Mouse (Mus musculus): ENCODE measurements around the gene Ccdc82. TPM values are rescaled to one million over a fixed set of nuclear protein-coding genes. Genes with fewer than 3 reads are reported as not detected.

The Ccdc82 gene
- polyA plus RNA-seq, 2 experiments: 8.2 to 14.7 TPM

- DNase-seq (ENCODE audit: low spot score) (no peak), ATAC-seq (ENCODE audit: low FRiP score, low read depth) (no peak)
- TF ChIP-seq POLR2A (IDR thresholded peaks at IDR 0.05; ENCODE audit: borderline replicate concordance, extremely low read depth, insufficient read depth, insufficient read length): no peak
- Histone ChIP-seq H3K27me3 (ENCODE audit: control insufficient read depth, insufficient read depth, low read length) (no peaks in the 10 kb centered on the region), H3K27ac (replicated peaks; ENCODE audit: low read depth, low read length) (no peak overlapping the region), H3K4me2 (replicated peaks; ENCODE audit: low read depth, low read length, severe bottlenecking) (no peak overlapping the region), H3K9me3 (ENCODE audit: control insufficient read depth, low read length) (no peaks in the 10 kb centered on the region), H3K4me3 (replicated peaks; ENCODE audit: low read length) (no peak overlapping the region), H3K36me3 (ENCODE audit: control insufficient read depth, insufficient read depth, low read length) (no peaks in the 10 kb centered on the region), H3K4me1 (ENCODE audit: control insufficient read depth, insufficient read depth, low read length) (no peaks in the 10 kb centered on the region), H3K9ac (ENCODE audit: low read depth, low read length, severe bottlenecking) (no peak overlapping the region)
- 70% methylated on average over 1 of the region's 1 CpGs for WGBS
These were observed 20.9 kb upstream of the Ccdc82 start for GRCm38 (mm10) chr9:13225872-13226271.

GRCm38 (mm10) chr9:13230553-13230952, 16.2 kb upstream of the Ccdc82 start:
- Histone ChIP-seq H3K27me3 (ENCODE audit: control insufficient read depth, insufficient read depth, low read length) (no peaks in the 10 kb centered on the region), H3K4me2 (replicated peaks; ENCODE audit: low read depth, low read length, severe bottlenecking) (no peak overlapping the region), H3K4me3 (replicated peaks; ENCODE audit: low read length) (no peak overlapping the region), H3K9ac (ENCODE audit: low read depth, low read length, severe bottlenecking) (no peak overlapping the region), H3K27ac (replicated peaks; ENCODE audit: low read depth, low read length) (no peak overlapping the region), H3K36me3 (ENCODE audit: control insufficient read depth, insufficient read depth, low read length) (no peaks in the 10 kb centered on the region), H3K4me1 (ENCODE audit: control insufficient read depth, insufficient read depth, low read length) (no peaks in the 10 kb centered on the region), H3K9me3 (ENCODE audit: control insufficient read depth, low read length) (no peaks in the 10 kb centered on the region)
- WGBS: 16% methylated on average over 4 of the region's 4 CpGs
- no peak for TF ChIP-seq POLR2A (IDR thresholded peaks at IDR 0.05; ENCODE audit: borderline replicate concordance, extremely low read depth, insufficient read depth, insufficient read length)
- no peak for DNase-seq (ENCODE audit: low spot score)
- no peak for ATAC-seq (ENCODE audit: low FRiP score, low read depth)

DNA sequence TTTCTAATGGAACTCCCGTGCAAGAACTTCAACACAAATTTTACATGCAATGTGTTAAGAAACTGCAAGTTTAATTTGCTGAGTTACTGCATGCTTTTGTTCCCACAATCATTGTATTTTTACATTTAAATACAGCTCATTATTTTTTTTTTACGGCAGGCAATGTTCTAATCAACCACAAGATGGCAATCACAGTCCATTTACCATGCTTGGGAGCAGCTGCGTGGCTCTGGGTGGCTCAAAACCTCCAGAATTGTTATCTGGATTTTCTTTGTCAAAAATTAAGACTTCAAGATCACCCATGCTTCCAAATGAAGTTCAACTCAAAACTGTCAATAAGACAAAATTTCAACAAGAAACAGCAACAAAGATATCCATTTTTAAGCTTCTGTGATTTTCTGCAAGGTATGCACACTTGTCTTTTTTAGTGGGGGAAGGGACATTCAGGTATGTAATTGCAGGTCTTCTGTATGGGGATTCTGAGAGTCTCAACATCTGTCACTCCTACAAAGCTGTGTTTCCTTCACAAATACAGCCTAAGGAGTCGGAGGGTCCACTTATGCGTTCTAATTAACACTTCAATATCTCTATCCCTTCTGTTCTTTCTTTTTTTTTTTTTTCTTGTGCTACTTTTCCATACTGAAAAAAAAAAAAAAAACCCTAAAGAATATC, 15.1 kb upstream of the Ccdc82 start:
- Histone ChIP-seq H3K27ac (replicated peaks; ENCODE audit: low read depth, low read length) (no peak overlapping the region), H3K4me3 (replicated peaks; ENCODE audit: low read length) (no peak overlapping the region), H3K9me3 (ENCODE audit: control insufficient read depth, low read length) (no peaks in the 10 kb centered on the region), H3K4me1 (ENCODE audit: control insufficient read depth, insufficient read depth, low read length) (no peaks in the 10 kb centered on the region), H3K4me2 (replicated peaks; ENCODE audit: low read depth, low read length, severe bottlenecking) (no peak overlapping the region), H3K36me3 (ENCODE audit: control insufficient read depth, insufficient read depth, low read length) (no peaks in the 10 kb centered on the region), H3K27me3 (ENCODE audit: control insufficient read depth, insufficient read depth, low read length) (no peaks in the 10 kb centered on the region), H3K9ac (ENCODE audit: low read depth, low read length, severe bottlenecking) (no peak overlapping the region)
- 19% methylated on average over 5 of the region's 5 CpGs for WGBS
- TF ChIP-seq POLR2A (IDR thresholded peaks at IDR 0.05; ENCODE audit: borderline replicate concordance, extremely low read depth, insufficient read depth, insufficient read length): no peak
- ATAC-seq (ENCODE audit: low FRiP score, low read depth): no peak
- peak; percentile 76 for DNase-seq (ENCODE audit: low spot score)

GRCm38 (mm10) chr9:13242321-13242720, 4.4 kb upstream of the Ccdc82 start:
- TF ChIP-seq POLR2A (IDR thresholded peaks at IDR 0.05; ENCODE audit: borderline replicate concordance, extremely low read depth, insufficient read depth, insufficient read length): no peak
- Histone ChIP-seq H3K4me1 (ENCODE audit: control insufficient read depth, insufficient read depth, low read length) (peaks cover 8% of the 10 kb centered on the region), H3K4me2 (replicated peaks; ENCODE audit: low read depth, low read length, severe bottlenecking) (no peak overlapping the region), H3K9ac (ENCODE audit: low read depth, low read length, severe bottlenecking) (no peak overlapping the region), H3K27me3 (ENCODE audit: control insufficient read depth, insufficient read depth, low read length) (no peaks in the 10 kb centered on the region), H3K36me3 (ENCODE audit: control insufficient read depth, insufficient read depth, low read length) (no peaks in the 10 kb centered on the region), H3K4me3 (replicated peaks; ENCODE audit: low read length) (no peak overlapping the region), H3K9me3 (ENCODE audit: control insufficient read depth, low read length) (no peaks in the 10 kb centered on the region; the same call in 1 of the 2 replicates), H3K27ac (replicated peaks; ENCODE audit: low read depth, low read length) (no peak overlapping the region)
- DNase-seq (ENCODE audit: low spot score): peak; percentile 71
- ATAC-seq (ENCODE audit: low FRiP score, low read depth): no peak

GRCm38 (mm10) chr9:13245481-13245880, 1.3 kb upstream of the Ccdc82 start, which contains the start of gene Jrkl:
Jrkl (minus strand) TSS chr9:13245829.
- DNase-seq (ENCODE audit: low spot score) (peak; percentile 29), ATAC-seq (ENCODE audit: low FRiP score, low read depth) (no peak)
- H3K4me3 ChIP-seq (replicated peaks; ENCODE audit: low read length): peak within 1 kb of the TSS; percentile 54
- H3K36me3 ChIP-seq (ENCODE audit: control insufficient read depth, insufficient read depth, low read length): no peaks in the 10 kb centered on the region
- TF ChIP-seq POLR2A (IDR thresholded peaks at IDR 0.05; ENCODE audit: borderline replicate concordance, extremely low read depth, insufficient read depth, insufficient read length): no peak
- no peaks in the 10 kb centered on the region; the same call in 1 of the 2 replicates for H3K9me3 ChIP-seq (ENCODE audit: control insufficient read depth, low read length)
- peak within 1 kb of the TSS; percentile 50; the same call in 1 of the 2 replicates for H3K27ac ChIP-seq (replicated peaks; ENCODE audit: low read depth, low read length)
- H3K9ac ChIP-seq (ENCODE audit: low read depth, low read length, severe bottlenecking): peak within 1 kb of the TSS; percentile 53
- peaks cover 10% of the 10 kb centered on the region for H3K4me1 ChIP-seq (ENCODE audit: control insufficient read depth, insufficient read depth, low read length)
- WGBS: 8% methylated on average over 10 of the region's 10 CpGs
- peak within 1 kb of the TSS; percentile 54 for H3K4me2 ChIP-seq (replicated peaks; ENCODE audit: low read depth, low read length, severe bottlenecking)
- H3K27me3 ChIP-seq (ENCODE audit: control insufficient read depth, insufficient read depth, low read length): no peaks in the 10 kb centered on the region

Data from limb, embryonic 14.5 days (tissue).